Mouse (Mus musculus) erythroblast, adult 5-6 weeks (primary cell): Measurements from ENCODE around the gene Trio. TPM values are rescaled to one million over a fixed set of nuclear protein-coding genes. Genes with fewer than 3 reads are reported as not detected.

Experiments used
- ATAC-seq: replicated peaks from 2 replicates; pipeline ENCODE4 v1.8.0; 2016; ENCODE audit warnings: moderate number of reproducible peaks, mild to moderate bottlenecking, moderate TSS enrichment, inconsistent platforms; ENCODE audit not compliant: poor library complexity, low FRiP score, severe bottlenecking
- total RNA-seq, 2 experiments: library from RNA; stranded (forward) in 1 of 2; stranded (reverse) in 1 of 2; fragments of 150-400 nt in 1 of 2; fragments of 200-764, 138-1000 nt in 1 of 2; gene quantifications; 2 replicates each; pipeline versions ENCODE4 v1.2.3 to v1.2.4; 2015 to 2017; ENCODE audit warnings: low replicate concordance in 2 of 2

Trio gene
- total RNA-seq (2015; ENCODE audit: low replicate concordance) (14.0 and 18.1 TPM in 2 replicates), total RNA-seq (2017; ENCODE audit: low replicate concordance) (2.4 and 6.2 TPM in 2 replicates)

DNA sequence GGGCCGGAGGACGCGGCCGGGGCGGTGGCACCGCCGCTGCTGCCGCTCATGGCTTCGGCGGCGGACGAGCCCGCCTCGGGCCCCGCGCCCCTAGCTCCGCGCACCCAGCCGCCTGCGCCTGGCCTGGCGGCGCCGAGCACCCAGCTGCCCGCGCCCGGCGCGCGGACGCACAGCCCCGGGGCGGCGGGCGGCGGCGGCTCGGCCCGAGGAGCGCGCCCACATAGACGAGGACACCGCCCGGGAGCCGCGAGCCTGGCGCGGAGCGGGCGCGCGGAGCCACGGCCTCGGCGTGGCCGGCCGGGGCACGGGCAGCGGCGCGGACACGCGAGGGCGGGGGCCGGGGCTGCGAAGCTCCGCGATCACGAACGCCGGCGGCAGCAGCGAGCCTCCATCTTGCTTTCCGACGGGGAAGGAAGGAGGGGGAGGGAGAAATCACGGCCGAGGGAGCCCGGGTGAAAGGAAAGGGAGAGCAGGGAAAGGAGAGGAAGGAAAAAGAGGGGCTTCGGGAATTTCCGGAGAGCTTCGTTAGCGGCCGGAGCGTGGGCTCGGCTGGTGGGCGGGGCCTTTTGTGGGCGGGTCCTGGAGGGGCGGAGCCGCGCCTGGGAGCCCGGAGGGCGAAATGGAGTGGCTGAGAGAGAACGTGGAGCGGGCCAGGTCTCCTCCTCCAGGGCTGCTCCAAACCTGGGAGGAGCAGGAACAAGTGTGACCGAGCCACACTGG lies at the start of gene Trio:
TSS of gene Trio (minus strand) at position 402 of the 720 bp plus-strand sequence.
- no peak; the same call in 1 of the 2 replicates for ATAC-seq

DNA sequence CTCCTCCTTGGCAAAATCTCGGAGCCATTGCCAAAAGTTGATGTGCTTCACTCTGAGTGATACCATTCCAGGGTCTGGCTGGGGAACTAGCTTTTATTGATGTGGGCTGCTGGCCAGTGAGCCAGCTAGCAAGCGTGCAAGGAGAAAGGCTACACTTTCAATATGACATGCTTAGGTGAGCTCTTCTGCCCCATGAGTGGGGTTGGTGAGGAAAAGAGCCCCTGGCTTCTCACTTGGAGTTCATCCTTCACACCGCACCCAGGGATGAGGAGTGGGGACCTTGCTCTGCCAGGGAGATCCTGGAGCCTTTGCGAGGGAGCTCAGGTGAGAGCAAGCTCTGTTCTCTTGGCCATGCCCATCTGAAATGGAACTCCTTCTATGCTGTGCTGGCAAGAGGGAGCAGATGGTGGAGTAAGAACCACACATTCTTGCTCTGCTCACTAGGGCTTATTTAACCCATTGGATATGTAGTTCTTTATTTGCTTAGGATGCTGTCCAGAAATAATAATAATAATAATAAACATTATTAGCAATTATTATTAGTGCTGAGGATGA lies 48.8 kb upstream of the Trio start:
- no peak for ATAC-seq

DNA sequence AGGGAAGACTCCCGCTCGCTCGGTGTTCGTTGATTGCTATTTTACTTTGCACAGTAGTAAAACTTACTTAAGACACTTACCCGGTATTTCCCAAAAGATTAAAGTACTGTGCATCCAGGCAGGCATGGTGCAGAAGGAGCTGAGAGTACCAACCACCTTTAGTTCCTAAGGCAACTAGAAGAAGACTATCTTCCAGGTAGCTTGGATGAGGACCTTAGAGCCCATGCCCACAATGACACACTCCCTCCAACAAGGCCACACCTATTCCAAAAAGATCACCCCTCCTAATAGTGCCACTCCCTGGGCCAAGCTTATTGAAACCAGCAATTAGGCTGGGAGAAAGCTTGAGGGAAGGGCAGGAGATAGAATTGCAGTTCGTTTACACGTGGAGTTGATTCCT lies 46.0 kb upstream of the Trio start:
- ATAC-seq: no peak

DNA sequence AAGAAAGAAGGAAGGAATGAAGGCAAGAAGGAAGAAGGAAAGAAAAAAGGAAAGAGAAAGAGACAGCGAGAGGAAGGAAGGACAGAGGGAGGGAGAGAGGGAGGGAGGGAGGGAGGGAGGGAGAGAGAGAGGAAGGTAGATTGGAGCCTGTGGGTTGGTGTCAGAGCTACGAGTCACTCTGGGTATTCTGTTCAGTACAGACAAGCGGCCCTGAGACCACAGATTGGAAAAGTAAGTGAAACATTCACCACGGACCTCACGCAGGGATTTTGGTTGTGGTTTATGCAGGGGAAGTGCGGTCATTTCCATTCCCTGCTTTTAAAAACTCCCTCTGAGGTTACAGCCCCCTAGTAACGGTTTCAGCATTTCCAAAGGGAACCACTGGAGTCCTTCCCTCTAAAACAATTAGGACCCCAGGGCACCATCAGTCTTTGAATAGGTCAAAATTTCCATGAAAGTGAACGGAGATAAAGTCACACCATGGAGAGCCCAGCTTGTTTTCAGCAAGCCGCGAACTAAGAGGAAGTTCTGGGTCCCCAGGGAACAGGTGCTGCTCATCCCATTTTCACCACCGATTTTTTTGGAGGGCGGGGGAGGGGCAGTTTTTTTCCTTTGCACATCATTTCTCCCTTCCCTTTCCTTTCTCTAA lies 45.2 kb upstream of the Trio start:
- no peak for ATAC-seq

DNA sequence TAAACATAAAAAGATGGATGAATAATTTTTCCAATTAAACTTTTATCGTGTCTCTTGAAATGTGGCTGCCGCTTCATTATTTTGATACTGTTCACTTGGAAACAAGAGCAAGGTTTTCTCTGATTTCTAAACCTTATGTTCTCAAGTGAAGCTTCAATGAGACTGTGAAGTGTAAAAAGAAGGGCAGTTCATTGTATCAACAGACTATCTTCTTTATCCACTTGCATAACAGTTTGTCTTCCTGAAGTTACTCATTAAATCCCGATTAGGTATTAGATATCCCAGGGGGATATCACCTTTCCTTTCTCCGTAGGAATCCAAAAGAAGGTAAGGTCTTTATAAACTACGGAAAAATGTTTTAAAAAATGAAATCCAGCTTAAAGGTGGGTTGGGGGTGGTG lies 44.6 kb upstream of the Trio start:
- no peak for ATAC-seq

DNA sequence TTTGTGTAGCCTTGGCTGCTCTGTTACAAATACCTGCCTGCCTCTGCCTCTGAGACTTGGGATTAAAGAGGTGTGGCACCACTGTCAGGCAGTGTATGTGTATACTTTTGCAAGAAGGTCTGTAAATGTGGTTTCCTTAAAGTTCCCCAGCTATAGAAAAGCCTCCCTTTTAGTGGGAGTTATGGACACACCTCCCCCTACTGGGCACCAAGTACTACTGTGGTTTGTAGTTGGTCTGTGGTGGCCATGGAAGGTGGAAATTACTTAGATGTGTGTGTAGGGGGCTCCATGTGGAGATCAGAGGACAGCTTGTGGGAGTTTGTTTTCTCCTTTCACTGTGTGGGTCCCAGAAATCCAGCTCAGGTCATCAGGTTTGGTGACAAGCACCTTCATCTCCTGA lies 41.7 kb upstream of the Trio start:
- no peak for ATAC-seq

DNA sequence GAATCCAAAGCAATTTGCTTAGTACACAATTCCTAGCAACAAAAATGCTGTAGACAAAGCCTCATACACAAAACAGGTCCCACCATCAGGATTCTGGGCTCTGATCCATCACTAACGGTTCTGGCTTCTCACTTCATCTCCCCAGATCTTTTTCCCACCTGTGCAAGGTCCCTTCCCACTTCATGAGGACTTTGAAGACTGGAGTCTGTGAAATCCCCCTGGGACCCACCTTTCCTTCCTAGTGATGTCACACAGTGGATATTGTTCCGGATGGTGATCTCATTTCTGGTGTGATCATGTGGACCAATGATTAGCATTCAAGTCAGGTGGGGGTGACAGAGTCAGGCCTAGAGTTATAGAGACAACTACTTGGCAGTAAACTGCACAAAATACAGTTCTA lies 40.8 kb upstream of the Trio start:
- ATAC-seq: no peak

DNA sequence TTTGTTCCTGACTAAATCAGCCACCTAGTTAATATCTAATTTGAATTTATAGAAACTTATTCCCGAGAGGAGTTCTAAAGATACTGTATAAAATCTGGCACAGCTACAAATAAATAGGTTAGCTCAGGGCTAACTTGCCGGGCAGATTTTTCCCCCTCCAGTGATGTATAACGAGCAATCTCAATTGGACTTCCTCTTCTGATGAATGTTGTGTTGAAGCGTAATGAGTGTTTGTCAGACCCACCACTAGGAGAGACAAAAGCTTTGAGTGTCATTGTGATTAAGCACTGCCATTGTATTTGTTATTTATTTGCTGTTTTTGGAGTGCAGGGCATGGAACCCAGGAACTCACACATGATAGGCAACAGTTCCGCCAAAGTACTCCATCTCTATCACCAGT lies 39.9 kb upstream of the Trio start:
- no peak for ATAC-seq

DNA sequence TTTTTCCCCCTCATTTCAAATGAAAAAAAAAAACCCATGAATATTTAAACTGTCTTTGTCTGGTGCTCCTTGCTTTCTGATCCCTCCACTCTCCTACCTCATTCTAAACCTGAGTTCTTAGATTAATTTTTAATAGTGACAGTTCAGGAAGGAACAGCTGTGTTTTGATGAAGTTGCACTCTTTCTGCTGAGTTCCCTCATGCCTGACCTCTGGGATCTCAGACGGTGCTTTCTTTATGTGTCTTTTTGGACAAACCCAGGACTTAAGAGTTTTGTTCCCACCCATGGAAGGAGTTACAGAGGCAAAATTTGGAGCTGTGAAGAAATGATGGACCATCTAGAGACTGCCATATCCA lies 39.1 kb upstream of the Trio start:
- ATAC-seq: no peak

DNA sequence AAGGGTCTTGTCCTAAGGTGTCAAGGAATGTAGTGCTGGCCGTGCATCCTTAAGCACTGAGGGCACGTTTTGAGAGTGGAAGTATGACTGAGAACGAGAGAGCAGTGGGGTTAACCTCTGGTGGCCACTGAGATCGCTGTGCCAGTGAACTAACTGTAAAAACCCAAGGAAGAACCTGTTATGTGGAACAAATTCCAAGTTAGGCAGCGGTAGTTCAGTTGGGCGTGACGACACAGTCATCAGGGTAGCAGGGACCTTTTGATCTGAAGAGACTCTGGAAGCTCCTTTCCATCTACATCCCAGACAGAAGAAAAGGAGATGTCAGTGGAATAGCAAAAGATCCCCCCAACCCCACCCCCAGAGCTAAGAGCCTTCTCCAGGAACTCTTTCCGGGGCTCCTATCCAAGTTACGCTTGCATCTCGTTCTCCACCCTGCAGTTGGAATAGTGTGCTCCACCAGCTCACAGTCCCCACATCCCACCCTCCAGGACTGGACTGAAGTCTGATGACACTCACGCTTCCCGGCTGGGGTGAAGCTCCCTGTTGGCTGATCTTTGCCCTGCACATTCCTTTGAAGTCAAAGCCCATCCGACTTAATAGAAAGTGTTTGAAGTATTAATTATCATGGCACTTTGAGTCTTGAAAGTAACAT lies 38.6 kb upstream of the Trio start:
- ATAC-seq: no peak

DNA sequence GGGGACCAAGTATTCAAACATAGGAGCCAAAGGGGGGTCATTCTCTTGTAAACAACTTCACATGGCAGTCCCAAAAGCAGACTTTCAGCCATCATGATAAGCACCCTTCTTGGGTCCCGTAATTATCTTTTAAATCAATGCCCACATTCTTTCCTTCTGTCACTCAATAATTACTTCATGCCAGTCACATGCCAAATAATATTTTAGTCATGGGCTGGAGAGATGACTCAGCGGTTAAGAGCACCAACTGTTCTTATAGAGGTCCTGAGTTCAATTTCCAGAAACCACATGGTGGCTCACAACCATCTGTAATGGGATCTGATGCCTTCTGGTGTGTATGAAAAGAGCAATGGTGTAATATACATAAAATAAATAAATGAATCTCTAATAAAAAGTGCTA lies 37.8 kb upstream of the Trio start:
- no peak for ATAC-seq

DNA sequence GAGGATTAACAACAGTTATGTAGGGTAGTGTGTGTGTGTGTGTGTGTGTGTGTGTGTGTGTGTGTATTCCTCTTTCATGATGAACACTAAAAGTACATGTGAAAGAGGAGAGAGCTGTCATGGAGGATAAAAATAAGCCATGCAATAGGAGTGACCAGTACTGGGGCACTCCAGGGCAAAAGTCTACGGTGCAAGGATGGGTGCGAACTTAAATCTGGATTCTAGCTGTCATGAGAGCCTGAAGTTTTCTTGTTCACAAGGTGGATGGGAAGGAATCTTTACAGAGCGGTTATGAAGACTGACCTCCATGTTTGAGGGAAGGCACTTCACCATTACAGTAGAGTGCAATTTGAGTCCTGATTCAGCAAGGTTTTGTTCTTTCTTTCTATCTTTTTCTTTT lies 36.4 kb upstream of the Trio start:
- no peak for ATAC-seq

DNA sequence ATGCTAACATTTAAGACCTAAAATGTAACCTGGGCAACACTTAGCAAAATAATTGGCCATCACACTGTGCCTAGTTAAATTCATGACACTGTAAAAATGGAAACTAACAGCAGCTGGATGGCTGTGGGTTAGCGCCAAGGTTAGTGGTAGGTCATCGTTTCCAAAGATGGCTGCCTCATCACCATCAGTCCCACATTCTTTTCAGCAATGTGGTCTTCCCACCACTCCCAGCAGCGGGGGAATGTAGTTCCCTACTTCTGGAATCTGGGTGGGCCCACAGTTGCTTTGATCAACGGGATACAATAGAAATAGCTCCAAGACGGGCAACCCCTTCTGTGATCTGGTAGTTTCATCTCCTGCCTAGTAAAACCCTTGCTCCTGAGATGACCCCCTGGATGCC lies 35.3 kb upstream of the Trio start:
- no peak for ATAC-seq

DNA sequence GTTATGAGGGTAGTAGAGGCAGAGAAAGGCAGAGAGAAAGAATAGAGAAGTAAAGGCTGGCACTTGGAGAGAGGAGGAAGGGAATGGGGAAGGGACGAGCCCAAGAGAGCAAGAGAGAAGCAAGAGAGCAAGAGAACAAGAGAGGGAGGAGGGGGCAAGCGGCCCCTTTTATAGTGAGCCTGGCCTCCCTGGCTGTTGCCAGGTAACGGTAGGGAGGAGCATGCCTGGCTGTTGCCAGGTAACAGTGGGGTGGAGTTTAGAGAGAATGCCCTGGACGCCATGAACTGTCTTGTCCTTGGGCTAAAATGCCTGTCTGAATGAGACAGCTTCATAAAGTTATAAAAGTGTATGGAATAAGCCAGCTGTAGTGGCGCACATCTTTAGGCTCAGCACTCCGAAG lies 34.8 kb upstream of the Trio start:
- no peak for ATAC-seq

DNA sequence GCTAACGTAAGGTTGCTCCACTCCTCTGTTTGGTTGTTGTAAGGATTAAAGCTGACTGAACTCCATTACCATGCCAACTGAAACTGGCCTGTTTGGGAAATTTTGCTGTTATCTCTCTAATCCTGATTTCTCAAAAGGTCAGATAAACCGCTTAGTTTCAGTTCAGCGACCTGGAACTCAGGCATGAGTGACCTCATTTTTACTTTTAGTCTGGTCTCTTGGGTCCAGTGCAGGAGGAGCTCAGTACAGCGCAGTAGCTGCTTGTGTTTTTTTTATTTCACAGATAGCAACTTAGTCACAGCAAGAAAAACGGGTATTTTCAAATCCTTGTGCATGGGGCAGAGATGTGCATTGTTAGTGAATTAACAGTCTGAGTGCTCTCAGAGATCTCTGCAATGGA lies 31.9 kb upstream of the Trio start:
- ATAC-seq: no peak

DNA sequence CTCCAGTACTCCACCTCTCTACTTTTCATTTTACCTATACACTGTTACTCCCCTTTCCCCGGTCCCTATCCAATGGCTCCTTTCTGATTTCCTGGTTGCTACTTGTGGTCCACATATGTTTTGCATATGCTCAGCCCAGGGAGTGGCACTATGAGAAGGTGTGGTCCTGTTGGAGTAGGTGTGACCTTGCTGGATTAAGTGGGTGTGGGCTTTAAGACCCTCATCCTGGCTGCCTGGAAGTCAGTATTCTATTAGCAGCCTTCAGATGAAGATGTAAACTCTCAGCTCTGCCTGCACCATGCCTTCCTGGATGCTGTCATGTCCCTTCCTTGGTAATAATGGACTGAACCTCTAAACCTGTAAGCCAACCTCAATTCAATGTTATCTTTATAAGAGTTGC lies 29.1 kb upstream of the Trio start:
- ATAC-seq: no peak

DNA sequence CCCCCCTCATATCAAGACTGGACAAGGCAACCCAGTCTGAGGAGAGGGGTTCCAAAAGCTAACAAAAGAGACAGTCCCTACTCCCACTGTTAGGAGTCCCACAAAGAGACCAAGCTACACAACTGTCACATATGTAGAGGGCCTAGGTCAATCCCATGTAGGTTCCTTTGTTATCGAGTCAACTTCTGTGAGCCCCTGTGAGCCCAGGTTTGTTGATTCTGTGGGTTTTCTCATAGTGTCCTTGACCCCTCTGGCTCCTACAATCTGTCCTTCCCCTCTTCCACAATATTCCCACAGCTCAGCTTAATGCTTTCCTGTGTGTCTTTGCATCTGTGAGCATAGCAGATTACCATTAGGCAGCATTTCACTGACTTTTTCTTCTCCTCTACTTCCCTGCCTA lies 28.5 kb upstream of the Trio start:
- no peak for ATAC-seq

DNA sequence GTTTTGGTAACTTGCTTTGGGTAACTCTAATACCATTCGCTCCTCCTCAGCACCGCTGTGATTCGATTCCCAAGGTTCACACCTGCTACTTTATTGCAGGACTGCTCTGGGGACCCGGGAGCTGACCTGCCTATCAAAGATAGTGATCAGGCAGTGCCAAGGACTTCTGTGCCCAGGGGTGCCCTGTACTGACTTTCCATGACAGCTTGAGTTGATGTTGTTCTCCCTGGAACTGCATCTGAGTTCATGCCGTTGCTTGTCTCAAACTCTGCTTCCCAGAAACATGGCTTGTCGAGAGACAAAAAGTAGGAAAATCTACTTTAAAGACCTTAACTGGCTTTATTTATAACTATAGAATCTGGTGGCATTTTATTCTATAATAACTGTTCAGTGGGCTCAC lies 27.6 kb upstream of the Trio start:
- ATAC-seq: no peak

DNA sequence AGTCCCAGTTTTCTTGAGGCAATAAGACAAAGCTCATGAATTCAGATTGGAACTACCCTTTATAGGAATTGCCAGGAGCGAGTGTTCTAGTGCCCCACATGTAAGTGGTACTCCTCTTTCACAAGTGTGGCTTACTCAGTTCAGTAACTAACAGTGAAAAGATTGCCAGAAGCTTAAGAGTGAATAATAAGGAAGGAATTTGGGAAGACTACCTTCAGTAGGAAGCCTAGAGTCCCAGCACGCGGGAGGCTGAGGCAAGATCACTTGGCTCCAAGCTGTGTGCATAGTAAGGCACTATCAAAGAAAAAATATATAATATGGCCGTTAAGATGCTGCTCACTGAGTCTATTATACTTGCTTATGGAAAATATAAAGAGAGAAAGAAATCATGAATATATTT lies 26.2 kb upstream of the Trio start:
- ATAC-seq: no peak

DNA sequence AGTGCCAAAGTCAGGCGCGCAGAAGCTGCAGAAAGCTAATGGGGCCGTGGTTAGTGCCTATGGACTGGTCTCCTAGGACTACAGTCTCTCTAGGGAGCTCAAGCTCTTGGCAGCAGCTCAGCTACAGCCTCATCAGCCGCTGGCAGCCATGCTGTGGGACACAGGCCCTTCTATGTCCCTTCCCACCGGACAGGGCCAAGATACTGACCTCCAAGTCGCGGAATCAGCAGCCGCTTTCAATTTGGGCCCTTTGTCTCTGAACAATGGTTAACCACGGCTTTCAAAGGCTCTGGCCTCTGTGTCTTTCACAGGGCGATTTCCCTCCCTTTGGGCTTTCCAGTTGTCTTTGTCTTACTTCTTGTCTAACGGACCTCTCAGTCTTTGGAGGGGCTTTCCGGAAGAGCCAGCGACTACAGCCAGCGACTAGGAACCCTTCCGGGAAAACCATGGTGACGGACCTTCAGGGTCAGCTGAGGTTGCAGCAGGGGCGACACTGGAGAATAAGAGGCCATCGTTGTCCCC lies 25.5 kb upstream of the Trio start:
- no peak for ATAC-seq

DNA sequence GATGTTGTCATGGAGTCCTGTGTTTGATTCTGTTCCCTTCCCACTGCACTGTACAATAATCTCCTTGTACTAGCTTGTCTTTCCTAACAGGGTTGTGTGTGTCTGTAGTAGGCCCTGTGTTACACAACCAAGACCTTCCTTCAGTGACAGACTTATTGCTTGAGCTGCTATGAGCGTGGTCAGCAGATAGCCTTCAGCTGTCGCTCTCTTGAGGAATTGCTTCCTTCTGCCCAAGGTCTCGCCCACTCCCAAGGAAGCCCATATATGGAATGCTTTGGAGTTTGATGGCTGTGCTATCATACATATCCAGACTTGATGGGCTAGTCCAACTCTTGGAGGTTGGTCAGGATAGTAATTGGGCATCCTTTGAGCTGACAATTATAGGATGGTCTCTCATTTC lies 22.1 kb upstream of the Trio start:
- no peak for ATAC-seq
